Mouse (Mus musculus) erythroblast, embryonic 14.5 days (primary cell): ENCODE measurements around the gene Prokr2. TPM values are rescaled to one million over a fixed set of nuclear protein-coding genes. Genes with fewer than 3 reads are reported as not detected.
"Not testable (repeated sequence)": the region's sequence is repeated elsewhere in the genome, so short reads cannot be mapped to it uniquely, and the experiment has no call there.

ENCODE experiments used
- H3K27me3 ChIP-seq: 2 replicates; pipeline ENCODE4 v1.6.1; 2012; ENCODE audit warnings: inconsistent platforms; ENCODE audit not compliant: control insufficient read depth
- H3K36me3 ChIP-seq: 2 replicates; pipeline ENCODE4 v1.6.1; 2012; ENCODE audit warnings: mild to moderate bottlenecking, inconsistent platforms; ENCODE audit not compliant: control insufficient read depth
- H3K4me1 ChIP-seq: 2 replicates; pipeline ENCODE4 v1.6.1; 2012; ENCODE audit warnings: inconsistent platforms; ENCODE audit not compliant: control insufficient read depth
- H3K4me3 ChIP-seq: replicated peaks from 2 replicates; pipeline ENCODE3; 2012; ENCODE audit warnings: moderate library complexity, mild to moderate bottlenecking, inconsistent platforms
- H3K9me3 ChIP-seq: 2 replicates; pipeline ENCODE4 v1.6.1; 2012; ENCODE audit warnings: low read length, inconsistent platforms, mixed read lengths; ENCODE audit not compliant: control insufficient read depth
- GATA1 ChIP-seq: IDR thresholded peaks from 2 replicates; pipeline ENCODE4 v1.6.1; 2012; ENCODE audit warnings: low read length, inconsistent platforms, mixed read lengths
- TAL1 ChIP-seq: IDR thresholded peaks from 3 replicates; pipeline ENCODE4 v1.6.1; 2012; ENCODE audit warnings: low read length, inconsistent platforms, mixed read lengths
- polyA plus RNA-seq: library from polyadenylated mRNA; stranded (reverse); fragments of >175 nt; gene quantifications from 2 replicates; pipeline ENCODE4 v1.2.3, GENCODE M21; 2012

Gene Prokr2
- polyA plus RNA-seq, 1 experiment, result not detected

DNA sequence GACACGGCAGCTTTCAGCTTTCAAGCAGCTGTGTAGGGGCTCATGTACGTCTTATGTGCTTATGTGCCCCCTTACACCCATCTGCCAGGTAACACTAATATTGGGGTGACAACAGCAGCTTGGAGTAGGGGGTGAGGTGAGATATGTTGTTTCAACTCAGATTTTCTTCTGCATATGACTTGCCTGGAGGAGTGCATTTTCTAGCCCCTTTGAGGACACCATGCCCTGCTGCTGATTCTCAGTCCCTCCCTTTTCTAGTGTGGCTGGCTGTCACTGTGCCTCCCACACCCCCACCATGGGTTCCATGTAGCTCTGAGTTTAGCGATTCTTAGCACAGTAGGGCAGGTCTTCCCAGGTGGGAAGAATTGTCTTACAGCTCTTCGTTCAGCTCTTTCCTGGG is 83.8 kb downstream of the Prokr2 start:
- Histone ChIP-seq H3K27me3 (no peaks in the 10 kb centered on the region), H3K4me3 (no peak overlapping the region), H3K4me1 (peaks cover 12% of the 10 kb centered on the region), H3K36me3 (peaks cover 94% of the 10 kb centered on the region), H3K9me3 (no peaks in the 10 kb centered on the region)
- no peak for TF ChIP-seq TAL1
- TF ChIP-seq GATA1, result no peak

GRCm38 (mm10) chr2:132298250-132298649 is 87.0 kb downstream of the Prokr2 start:
- Histone ChIP-seq H3K4me3 (no peak overlapping the region), H3K9me3 (no peaks in the 10 kb centered on the region), H3K27me3 (no peaks in the 10 kb centered on the region), H3K36me3 (peaks cover 95% of the 10 kb centered on the region), H3K4me1 (no peaks in the 10 kb centered on the region)
- no peak for TF ChIP-seq GATA1
- no peak for TF ChIP-seq TAL1

DNA sequence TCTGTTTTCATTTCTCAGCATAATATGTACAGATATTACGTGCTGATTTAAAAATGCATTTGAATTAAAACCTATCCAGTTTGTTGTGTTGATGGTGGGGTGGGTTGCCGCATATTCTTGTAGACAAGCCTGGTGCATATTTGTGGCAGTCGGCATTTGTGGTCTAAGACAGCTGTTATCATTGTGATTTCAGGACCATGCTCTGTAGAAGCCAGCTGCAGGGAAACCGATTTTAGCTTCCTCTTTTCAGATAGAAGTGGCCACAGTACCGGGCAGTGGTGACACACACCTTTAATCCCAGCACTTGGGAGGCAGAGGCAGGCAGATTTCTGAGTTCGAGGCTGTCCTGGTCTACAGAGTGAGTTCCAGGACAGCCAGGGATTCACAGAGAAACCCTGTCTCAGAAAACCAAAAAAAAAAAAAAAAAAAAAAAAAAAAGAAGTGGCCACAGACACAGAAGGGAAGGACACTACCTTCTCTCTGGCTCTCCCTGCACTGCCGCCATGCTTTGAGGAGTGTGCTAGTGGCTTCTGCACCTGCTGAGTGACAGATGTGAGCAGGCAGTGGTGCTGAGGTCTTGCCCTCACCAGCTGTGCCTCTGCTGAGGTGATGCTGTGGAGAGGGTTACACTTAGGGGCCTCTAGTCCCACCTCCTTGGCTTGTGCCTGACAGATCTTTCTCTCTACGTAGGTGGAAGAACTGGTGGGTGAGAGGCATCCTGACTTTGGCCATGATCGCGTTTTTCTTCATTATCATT is 91.4 kb downstream of the Prokr2 start:
- Histone ChIP-seq H3K27me3 (no peaks in the 10 kb centered on the region), H3K4me1 (peaks cover 10% of the 10 kb centered on the region), H3K4me3 (no peak overlapping the region), H3K36me3 (peaks cover 60% of the 10 kb centered on the region), H3K9me3 (no peaks in the 10 kb centered on the region)
- TF ChIP-seq GATA1 (no peak), TAL1 (peak; percentile 15; the same call in 1 of the 3 replicates)

DNA sequence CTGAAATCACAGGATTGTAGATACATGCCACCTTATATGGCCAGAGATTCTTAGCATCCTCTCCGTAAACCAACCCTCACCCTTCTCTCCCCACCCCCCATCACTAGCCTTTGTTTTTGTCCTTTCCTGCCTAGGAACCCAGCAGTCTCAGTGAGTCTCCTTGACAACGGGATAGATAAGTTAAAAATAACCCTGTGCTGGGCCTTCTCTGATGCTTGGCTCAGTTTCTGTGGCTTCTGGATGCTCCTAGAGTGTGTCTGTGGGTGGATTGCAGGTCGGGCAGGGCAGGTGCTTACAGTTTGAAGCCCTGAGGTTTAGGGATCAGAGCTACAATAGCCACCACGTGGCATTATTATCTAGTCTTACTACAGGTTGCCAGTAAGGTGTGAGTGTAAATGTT is 93.2 kb downstream of the Prokr2 start:
- peaks cover 10% of the 10 kb centered on the region for H3K4me1 ChIP-seq
- no peaks in the 10 kb centered on the region for H3K27me3 ChIP-seq
- peaks cover 43% of the 10 kb centered on the region for H3K36me3 ChIP-seq
- TF ChIP-seq GATA1 (no peak), TAL1 (no peak)
- no peak overlapping the region for H3K4me3 ChIP-seq
- H3K9me3 ChIP-seq, result no peaks in the 10 kb centered on the region

- TF ChIP-seq GATA1 (no peak), TAL1 (no peak)
- peaks cover 10% of the 10 kb centered on the region for H3K4me1 ChIP-seq
These were observed 94.0 kb downstream of the Prokr2 start for GRCm38 (mm10) chr2:132291265-132291664.

DNA sequence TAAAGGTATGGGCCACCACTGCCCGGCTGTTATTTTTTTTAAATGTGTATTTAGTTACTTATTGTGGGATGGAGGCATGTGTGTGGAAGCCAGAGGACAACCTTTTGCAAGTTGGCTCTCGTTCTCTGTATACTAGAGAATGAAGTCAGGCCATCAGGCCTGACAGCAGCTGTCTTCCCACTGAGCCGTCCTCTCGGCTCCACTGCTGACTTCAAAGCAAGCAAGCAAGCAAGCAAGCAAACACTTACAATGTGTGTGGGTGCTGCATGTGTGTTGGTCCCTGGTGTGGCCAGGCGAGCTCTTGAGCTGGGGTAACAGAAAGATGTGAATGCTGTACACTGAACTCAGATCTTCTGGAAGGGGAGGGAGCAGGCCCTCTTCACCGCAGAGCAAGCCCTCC is 94.4 kb downstream of the Prokr2 start:
- no peak for TF ChIP-seq TAL1
- no peak for TF ChIP-seq GATA1
- Histone ChIP-seq H3K9me3 (no peaks in the 10 kb centered on the region), H3K4me1 (peaks cover 10% of the 10 kb centered on the region), H3K36me3 (peaks cover 30% of the 10 kb centered on the region), H3K4me3 (no peak overlapping the region), H3K27me3 (no peaks in the 10 kb centered on the region)

More at GRCm38 (mm10) chr2:132291265-132291664, 94.0 kb downstream of the Prokr2 start:
- Histone ChIP-seq H3K36me3 (peaks cover 35% of the 10 kb centered on the region), H3K4me3 (no peak overlapping the region), H3K9me3 (no peaks in the 10 kb centered on the region), H3K27me3 (no peaks in the 10 kb centered on the region)

DNA sequence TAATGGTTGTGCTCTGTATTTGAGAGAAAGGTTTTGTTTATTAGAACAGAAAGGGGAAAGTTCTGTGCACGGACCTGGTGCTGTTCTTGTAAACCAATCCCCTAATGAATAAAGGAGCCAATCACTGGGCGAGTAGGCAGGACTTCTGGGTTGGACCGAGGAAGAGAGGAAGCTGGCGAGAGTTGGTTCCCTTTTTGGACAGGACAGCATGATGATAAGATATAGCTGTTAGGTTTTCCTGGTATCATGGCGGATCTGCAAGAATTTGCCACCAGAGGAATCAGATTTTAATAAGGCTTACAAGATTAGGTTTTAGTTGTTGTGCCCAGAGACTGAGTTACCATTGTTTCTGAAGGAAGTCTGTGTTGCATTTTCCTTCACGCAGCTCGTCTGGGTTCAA is 96.0 kb downstream of the Prokr2 start:
- Histone ChIP-seq H3K4me1 (peaks cover 13% of the 10 kb centered on the region), H3K36me3 (peaks cover 26% of the 10 kb centered on the region)

More for the DNA sequence above, 96.0 kb downstream of the Prokr2 start:
- not testable (repeated sequence) for H3K4me3 ChIP-seq, H3K9me3 ChIP-seq, H3K27me3 ChIP-seq

Other genes starting within 250 kb of the Prokr2 start
- gene Slc23a2, start 240.3 kb downstream of the Prokr2 start, polyA plus RNA-seq, result not detected in 2 replicates
- gene Tmem230, start 137.6 kb downstream of the Prokr2 start, polyA plus RNA-seq, result 1.6 and 1.9 TPM in 2 replicates
- 11.3 and 19.1 TPM in 2 replicates for gene Pcna, start 132.1 kb downstream of the Prokr2 start, polyA plus RNA-seq
- 0.64 and 0.71 TPM in 2 replicates for gene Cds2, start 122.3 kb downstream of the Prokr2 start, polyA plus RNA-seq
- gene Gpcpd1, start 202.3 kb upstream of the Prokr2 start, polyA plus RNA-seq, result 7.3 and 9.1 TPM in 2 replicates